Mouse (Mus musculus): ENCODE data around the gene Ftl1. TPM values are rescaled to one million over a fixed set of nuclear protein-coding genes. Genes with fewer than 3 reads are reported as not detected.
"Not testable (repeated sequence)": the region's sequence is repeated elsewhere in the genome, so short reads cannot be mapped to it uniquely, and the experiment has no call there.

The Ftl1 gene
- polyA plus RNA-seq, 1 experiment from 2014 or later = 5,416 TPM

- H3K9me3 ChIP-seq (replicated peaks) = no peaks in the 10 kb centered on the region
- H3K4me1 ChIP-seq = peaks cover 27% of the 10 kb centered on the region
- H3K27me3 ChIP-seq (ENCODE audit: low read depth, poor library complexity, severe bottlenecking) = no peaks in the 10 kb centered on the region
- peaks cover 43% of the 10 kb centered on the region for H3K36me3 ChIP-seq
- peak within 1 kb of the TSS; percentile 93 for H3K27ac ChIP-seq
- peak within 1 kb of the TSS; percentile 92 for H3K4me3 ChIP-seq
- peak; percentile 99 for DNase-seq (ENCODE audit: low spot score)
- WGBS = under 1% methylated on average over 58 of the region's 58 CpGs
Measured at GRCm38 (mm10) chr7:45466283-45467089, 6.8 kb upstream of the Ftl1 start, which contains the start of gene Bax. Gene Bax, minus strand, starts transcription at chr7:45466898.

DNA sequence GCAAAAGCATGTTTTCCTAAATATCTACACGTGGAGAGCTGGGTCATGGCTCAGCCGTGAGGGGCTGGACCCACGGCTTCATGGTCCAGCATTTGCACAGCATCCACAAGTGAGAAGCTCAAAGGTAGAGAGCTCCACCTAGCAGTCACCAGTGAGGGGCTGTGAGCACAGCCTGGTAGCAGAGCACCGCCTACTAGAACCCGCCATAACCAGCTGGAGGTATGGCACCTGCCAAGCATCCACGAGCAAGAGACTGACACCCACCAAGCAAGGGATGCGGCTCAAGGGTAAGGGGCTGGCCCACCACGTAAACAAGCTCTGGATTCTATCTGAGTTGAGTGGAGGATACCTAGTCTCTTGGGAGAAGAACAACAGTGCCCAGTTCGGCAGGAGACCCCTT, 5.9 kb upstream of the Ftl1 start:
- H3K27me3 ChIP-seq (ENCODE audit: low read depth, poor library complexity, severe bottlenecking) = no peaks in the 10 kb centered on the region
- peaks cover 37% of the 10 kb centered on the region for H3K4me1 ChIP-seq
- H3K36me3 ChIP-seq = peaks cover 49% of the 10 kb centered on the region
- peak overlapping the region; percentile 92 for H3K4me3 ChIP-seq
- H3K27ac ChIP-seq = peak overlapping the region; percentile 93; the same call in 1 of the 2 replicates
- no peak for DNase-seq (ENCODE audit: low spot score)
- WGBS = 80% methylated on average over 9 of the region's 9 CpGs
- H3K9me3 ChIP-seq (replicated peaks) = no peaks in the 10 kb centered on the region

GRCm38 (mm10) chr7:45465112-45465511, 5.4 kb upstream of the Ftl1 start:
- peak overlapping the region; percentile 92; the same call in 1 of the 2 replicates for H3K4me3 ChIP-seq
- H3K27ac ChIP-seq = no peak overlapping the region
- peaks cover 49% of the 10 kb centered on the region for H3K36me3 ChIP-seq
- 93% methylated on average over 12 of the region's 12 CpGs for WGBS
- H3K9me3 ChIP-seq (replicated peaks) = no peaks in the 10 kb centered on the region
- DNase-seq (ENCODE audit: low spot score) = no peak
- no peaks in the 10 kb centered on the region for H3K27me3 ChIP-seq (ENCODE audit: low read depth, poor library complexity, severe bottlenecking)
- peaks cover 41% of the 10 kb centered on the region for H3K4me1 ChIP-seq

GRCm38 (mm10) chr7:45463987-45464778, 4.5 kb upstream of the Ftl1 start:
- 95% methylated on average over 7 of the region's 7 CpGs for WGBS
- peaks cover 49% of the 10 kb centered on the region for H3K36me3 ChIP-seq

GRCm38 (mm10) chr7:45462868-45463267, 3.2 kb upstream of the Ftl1 start:
- WGBS = 85% methylated on average over 4 of the region's 4 CpGs
- Histone ChIP-seq H3K4me1 (peaks cover 51% of the 10 kb centered on the region), H3K36me3 (peaks cover 59% of the 10 kb centered on the region)
- H3K27ac ChIP-seq; DNase-seq (ENCODE audit: low spot score); H3K9me3 ChIP-seq (replicated peaks); H3K27me3 ChIP-seq (ENCODE audit: low read depth, poor library complexity, severe bottlenecking); H3K4me3 ChIP-seq: not testable (repeated sequence)

More at GRCm38 (mm10) chr7:45463987-45464778, 4.5 kb upstream of the Ftl1 start:
- Histone ChIP-seq H3K27me3 (ENCODE audit: low read depth, poor library complexity, severe bottlenecking) (no peaks in the 10 kb centered on the region), H3K27ac (no peak overlapping the region), H3K4me3 (no peak overlapping the region), H3K9me3 (replicated peaks) (no peaks in the 10 kb centered on the region), H3K4me1 (peaks cover 44% of the 10 kb centered on the region)
- no peak for DNase-seq (ENCODE audit: low spot score)

GRCm38 (mm10) chr7:45462325-45462724, 2.6 kb upstream of the Ftl1 start:
- peaks cover 64% of the 10 kb centered on the region for H3K36me3 ChIP-seq

DNA sequence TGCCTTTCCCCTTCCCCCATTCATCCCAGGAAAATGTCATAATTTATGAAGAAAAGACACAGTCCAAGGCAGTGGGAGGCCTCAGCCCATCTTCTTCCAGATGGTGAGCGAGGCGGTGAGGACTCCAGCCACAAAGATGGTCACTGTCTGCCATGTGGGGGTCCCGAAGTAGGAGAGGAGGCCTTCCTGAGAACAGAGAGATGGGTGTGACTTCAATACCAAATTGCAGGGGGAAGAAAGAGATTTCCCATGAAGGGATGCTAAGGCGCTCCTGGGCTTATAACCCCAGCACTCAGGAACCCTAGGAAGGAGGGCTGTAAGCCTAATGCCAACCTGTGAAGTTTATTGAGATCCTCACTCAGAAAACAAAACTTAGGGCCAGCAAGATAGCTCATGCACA, 2.1 kb upstream of the Ftl1 start:
- Histone ChIP-seq H3K4me1 (peaks cover 55% of the 10 kb centered on the region), H3K27ac (no peak overlapping the region), H3K27me3 (ENCODE audit: low read depth, poor library complexity, severe bottlenecking) (no peaks in the 10 kb centered on the region), H3K9me3 (replicated peaks) (no peaks in the 10 kb centered on the region), H3K36me3 (peaks cover 69% of the 10 kb centered on the region), H3K4me3 (no peak overlapping the region)
- no peak for DNase-seq (ENCODE audit: low spot score)
- 89% methylated on average over 4 of the region's 4 CpGs for WGBS

More at GRCm38 (mm10) chr7:45462325-45462724, 2.6 kb upstream of the Ftl1 start:
- WGBS = 87% methylated on average over 4 of the region's 4 CpGs
- no peak overlapping the region for H3K27ac ChIP-seq
- no peak overlapping the region for H3K4me3 ChIP-seq
- H3K9me3 ChIP-seq (replicated peaks) = no peaks in the 10 kb centered on the region
- H3K4me1 ChIP-seq = peaks cover 55% of the 10 kb centered on the region
- DNase-seq (ENCODE audit: low spot score) = no peak
- no peaks in the 10 kb centered on the region for H3K27me3 ChIP-seq (ENCODE audit: low read depth, poor library complexity, severe bottlenecking)

- peak overlapping the region; percentile 80 for H3K4me3 ChIP-seq
- no peak for DNase-seq (ENCODE audit: low spot score)
- H3K9me3 ChIP-seq (replicated peaks) = no peaks in the 10 kb centered on the region
- 48% methylated on average over 5 of the region's 5 CpGs for WGBS
- peaks cover 71% of the 10 kb centered on the region for H3K36me3 ChIP-seq
- no peaks in the 10 kb centered on the region for H3K27me3 ChIP-seq (ENCODE audit: low read depth, poor library complexity, severe bottlenecking)
- peaks cover 55% of the 10 kb centered on the region for H3K4me1 ChIP-seq
- peak overlapping the region; percentile 94 for H3K27ac ChIP-seq
Measured at GRCm38 (mm10) chr7:45461326-45461725, 1.6 kb upstream of the Ftl1 start.

- no peaks in the 10 kb centered on the region for H3K27me3 ChIP-seq (ENCODE audit: low read depth, poor library complexity, severe bottlenecking)
- peak overlapping the region; percentile 94 for H3K27ac ChIP-seq
- peaks cover 74% of the 10 kb centered on the region for H3K36me3 ChIP-seq
- H3K4me3 ChIP-seq = peak overlapping the region; percentile 80
- peak; percentile 71 for DNase-seq (ENCODE audit: low spot score)
- H3K4me1 ChIP-seq = peaks cover 50% of the 10 kb centered on the region
- WGBS = 16% methylated on average over 13 of the region's 13 CpGs
- H3K9me3 ChIP-seq (replicated peaks) = no peaks in the 10 kb centered on the region
Measured at GRCm38 (mm10) chr7:45460860-45461314, 1.2 kb upstream of the Ftl1 start.

- H3K4me3 ChIP-seq = peak overlapping the region; percentile 80
- peaks cover 45% of the 10 kb centered on the region for H3K4me1 ChIP-seq
- no peaks in the 10 kb centered on the region for H3K27me3 ChIP-seq (ENCODE audit: low read depth, poor library complexity, severe bottlenecking)
- no peaks in the 10 kb centered on the region for H3K9me3 ChIP-seq (replicated peaks)
- peak overlapping the region; percentile 94 for H3K27ac ChIP-seq
- no peak for DNase-seq (ENCODE audit: low spot score)
- H3K36me3 ChIP-seq = peaks cover 75% of the 10 kb centered on the region
- 79% methylated on average over 7 of the region's 7 CpGs for WGBS
Measured at GRCm38 (mm10) chr7:45460377-45460776, 693 bp upstream of the Ftl1 start.

DNA sequence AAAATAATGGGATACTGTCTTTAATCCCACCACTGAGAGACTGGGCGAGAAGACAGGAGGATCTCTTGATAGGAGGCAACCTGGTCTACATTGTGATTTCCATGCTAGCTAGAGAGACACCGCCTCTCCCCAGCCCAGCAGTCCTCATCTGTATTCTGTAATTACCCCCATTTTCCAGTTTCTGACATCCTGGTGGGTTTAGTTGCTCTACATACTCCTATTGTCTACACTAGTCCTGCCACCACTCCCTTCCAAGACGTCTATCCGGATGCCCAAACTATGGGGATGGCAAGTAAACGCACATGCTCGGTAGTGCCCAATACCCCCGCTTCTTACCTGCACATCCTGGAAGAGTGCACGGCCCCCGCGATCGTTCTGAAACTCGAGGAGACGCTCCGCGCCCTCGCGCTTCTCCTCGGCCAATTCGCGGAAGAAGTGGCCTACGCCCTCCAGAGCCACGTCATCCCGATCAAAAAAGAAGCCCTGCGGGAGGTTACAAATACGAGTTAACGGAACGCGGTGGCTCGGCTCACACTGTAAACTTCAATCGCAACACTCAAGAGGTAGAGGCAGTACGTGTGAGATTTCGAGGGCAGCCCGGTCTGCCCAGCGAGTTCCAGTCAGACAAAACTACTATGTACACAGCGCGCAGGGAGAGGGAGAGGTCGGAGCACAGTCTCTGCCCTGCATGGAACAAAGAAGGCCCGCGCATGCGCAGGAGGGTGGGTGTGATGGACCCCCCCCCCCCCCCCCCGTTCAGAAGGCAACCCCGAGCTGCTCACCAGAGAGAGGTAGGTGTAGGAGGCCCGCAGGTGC, 728 bp downstream of the Ftl1 start:
- peak overlapping the region; percentile 80 for H3K4me3 ChIP-seq
- no peaks in the 10 kb centered on the region for H3K27me3 ChIP-seq (ENCODE audit: low read depth, poor library complexity, severe bottlenecking)
- DNase-seq (ENCODE audit: low spot score) = peak; percentile 92
- peak overlapping the region; percentile 94 for H3K27ac ChIP-seq
- H3K36me3 ChIP-seq = peaks cover 75% of the 10 kb centered on the region
- 2% methylated on average over 43 of the region's 43 CpGs for WGBS
- H3K4me1 ChIP-seq = peaks cover 40% of the 10 kb centered on the region
- H3K9me3 ChIP-seq (replicated peaks) = no peaks in the 10 kb centered on the region

Data from limb, embryonic 10.5 days (tissue).